Mouse (Mus musculus): ENCODE results near the gene Tenm2.

GRCm38 (mm10) chr11:36049547-36049946 lies 1186.2 kb downstream of the Tenm2 start:
- TF ChIP-seq CTCF (IDR thresholded peaks at IDR 0.05; ENCODE audit: low read depth, low read length), result no peak
- no peak for TF ChIP-seq POLR2A (IDR thresholded peaks at IDR 0.05; ENCODE audit: borderline replicate concordance, low read depth, low read length)

All from bone marrow macrophage, adult 2 months (primary cell).